Mouse (Mus musculus) neural tube, embryonic 14.5 days (tissue): ENCODE results near the gene Ncln. TPM values are rescaled to one million over a fixed set of nuclear protein-coding genes. Genes with fewer than 3 reads are reported as not detected.

Experiments used
- microRNA-seq: library from miRNA; unstranded; fragments of <30 nt; microRNA quantifications from one replicate; pipeline ENCODE4, GENCODE M21; 2016
- polyA plus RNA-seq: library from polyadenylated mRNA; unstranded; fragments of >200 nt; fragmentation: Nextera tagmentation; extraction: Ambion mirVana; gene quantifications from 2 replicates; pipeline ENCODE4 v1.2.1, GENCODE M21; 2014

Ncln gene
- polyA plus RNA-seq, 1 experiment from 2014 or later, result 62.7 TPM

Small RNA genes within 50 kb of the gene (microRNA-seq; reads per million reads assigned to microRNA genes)
- not detected for gene Gm25595

Other genes starting within 250 kb of the Ncln start
- 21.8 and 37.6 TPM in 2 replicates for gene Matk, start 243.5 kb downstream of the Ncln start, polyA plus RNA-seq
- 130 and 136 TPM in 2 replicates for gene Mrpl54, start 229.5 kb downstream of the Ncln start, polyA plus RNA-seq
- gene Apba3, start 229.4 kb downstream of the Ncln start, polyA plus RNA-seq, result 26.1 and 27.8 TPM in 2 replicates
- gene Tjp3, start 204.8 kb downstream of the Ncln start, polyA plus RNA-seq, result 2.6 and 4.4 TPM in 2 replicates
- 133 and 140 TPM in 2 replicates for gene Pip5k1c, start 203.4 kb downstream of the Ncln start, polyA plus RNA-seq
- gene Cactin, start 175.3 kb downstream of the Ncln start, polyA plus RNA-seq, result 14.3 and 18.7 TPM in 2 replicates
- gene Tbxa2r, start 167.7 kb downstream of the Ncln start, polyA plus RNA-seq, result 1.9 and 4.6 TPM in 2 replicates
- gene Gipc3, start 153.1 kb downstream of the Ncln start, polyA plus RNA-seq, result 0.05 and 0.08 TPM in 2 replicates
- 29.9 and 38.0 TPM in 2 replicates for gene Hmg20b, start 145.9 kb downstream of the Ncln start, polyA plus RNA-seq
- gene Mfsd12, start 138.9 kb downstream of the Ncln start, polyA plus RNA-seq, result 8.4 and 8.7 TPM in 2 replicates
- 0.39 and 0.42 TPM in 2 replicates for gene 4930404N11Rik, start 130.6 kb downstream of the Ncln start, polyA plus RNA-seq
- gene Fzr1, start 117.9 kb downstream of the Ncln start, polyA plus RNA-seq, result 114 and 125 TPM in 2 replicates
- 61.0 and 68.0 TPM in 2 replicates for gene Dohh, start 112.0 kb downstream of the Ncln start, polyA plus RNA-seq
- gene Gm48551, start 111.9 kb downstream of the Ncln start, polyA plus RNA-seq, result 4.3 and 6.3 TPM in 2 replicates
- 2.0 and 4.4 TPM in 2 replicates for gene Gm48552, start 107.4 kb downstream of the Ncln start, polyA plus RNA-seq
- gene Smim24, start 103.3 kb downstream of the Ncln start, polyA plus RNA-seq, result 1.3 and 2.0 TPM in 2 replicates
- 21.9 and 25.0 TPM in 2 replicates for gene Nfic, start 40.8 kb downstream of the Ncln start, polyA plus RNA-seq
- gene Celf5, start 13.7 kb downstream of the Ncln start, polyA plus RNA-seq, result 50.6 and 64.4 TPM in 2 replicates
- 0.29 and 0.79 TPM in 2 replicates for gene S1pr4, start 3.7 kb upstream of the Ncln start, polyA plus RNA-seq
- 0.40 and 1.9 TPM in 2 replicates for gene Gna15, start 27.8 kb upstream of the Ncln start, polyA plus RNA-seq
- 81.1 and 89.8 TPM in 2 replicates for gene Gna11, start 48.8 kb upstream of the Ncln start, polyA plus RNA-seq
- gene Aes, start 63.1 kb upstream of the Ncln start, polyA plus RNA-seq, result 347 and 599 TPM in 2 replicates
- 32.4 and 37.3 TPM in 2 replicates for gene Tle2, start 78.2 kb upstream of the Ncln start, polyA plus RNA-seq
- 5.0 and 6.6 TPM in 2 replicates for gene Tle6, start 104.7 kb upstream of the Ncln start, polyA plus RNA-seq
- 1.0 and 1.9 TPM in 2 replicates for gene BC025920, start 109.9 kb upstream of the Ncln start, polyA plus RNA-seq
- 48.9 and 53.6 TPM in 2 replicates for gene Sirt6, start 131.4 kb upstream of the Ncln start, polyA plus RNA-seq
- 10.1 and 16.1 TPM in 2 replicates for gene Ankrd24, start 132.1 kb upstream of the Ncln start, polyA plus RNA-seq
- 7.4 and 8.7 TPM in 2 replicates for gene Gm10778, start 152.7 kb upstream of the Ncln start, polyA plus RNA-seq
- gene Zfp433, start 208.4 kb upstream of the Ncln start, polyA plus RNA-seq, result 19.6 and 23.5 TPM in 2 replicates